Mouse (Mus musculus) lung, adult 2 months (tissue): ENCODE results near the gene Tmem218.

Experiments
- CTCF ChIP-seq: fragments of 200-500 bp; IDR thresholded peaks from 2 replicates; pipeline ENCODE4 v1.5.1; 2011; ENCODE audit warnings: mild to moderate bottlenecking, low read length, control low read depth; ENCODE audit not compliant: insufficient read depth
- POLR2A ChIP-seq: fragments of 200-500 bp; IDR thresholded peaks from 2 replicates; pipeline ENCODE4 v1.6.1; 2011; ENCODE audit warnings: low read depth, mild to moderate bottlenecking, control low read depth, low read length, borderline replicate concordance; ENCODE audit errors: extremely low read depth

DNA sequence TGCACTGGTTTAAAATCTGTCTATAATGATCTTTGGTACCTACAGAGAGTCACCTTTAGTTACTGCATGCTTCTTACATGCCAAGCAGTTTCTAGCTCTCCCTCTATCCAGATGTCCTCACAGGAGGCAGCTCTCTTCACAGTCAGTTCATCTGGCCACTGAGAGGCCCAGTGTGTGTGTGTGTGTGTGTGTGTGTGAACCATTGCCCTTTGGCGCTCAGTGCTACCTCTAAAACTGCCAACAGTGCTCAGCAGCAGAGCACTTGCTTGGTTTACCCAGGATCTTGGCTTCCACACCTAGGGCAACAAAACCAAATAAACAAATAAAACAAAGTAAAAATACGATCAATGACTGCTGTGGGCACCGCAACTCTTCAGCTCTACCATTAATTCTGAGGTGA is 42.0 kb downstream of the Tmem218 start:
- TF ChIP-seq CTCF (no peak), POLR2A (no peak)
